Mouse (Mus musculus) liver, adult 2 months (tissue): ENCODE data around the gene Fbxo40.

Experiments used
- CTCF ChIP-seq: fragments of 200-500 bp; IDR thresholded peaks from 2 replicates; pipeline ENCODE4 v1.5.1; 2011; ENCODE audit warnings: low read depth, low read length, control low read depth
- POLR2A ChIP-seq: fragments of 200-500 bp; IDR thresholded peaks from 2 replicates; pipeline ENCODE4 v1.6.1; 2011; ENCODE audit warnings: low read length, control low read depth; ENCODE audit not compliant: insufficient read depth; ENCODE audit errors: extremely low read depth

GRCm38 (mm10) chr16:36944895-36945424, 45.3 kb downstream of the Fbxo40 start:
- TF ChIP-seq CTCF (no peak), POLR2A (no peak)
